ENCODE assay signal across 20 mouse cellular contexts in genomic region chr19:47898472-47899079, GRCm38 (mm10). TPM values are rescaled to one million over a fixed set of nuclear protein-coding genes. Genes with fewer than 3 reads are reported as not detected.
A peak's percentile ranks its signal among the peaks of the same experiment; 100 is the strongest.
DNase-seq lines count a peak whose midpoint lies in the region; ATAC-seq lines count a peak whose summit lies in the region.
"Had no signal": no experiment of that assay in that cellular context is flagged by ENCODE, and none has a peak within 500 bp of the region (broad histone marks: within the 10 kb centered on the region; RNA-seq: fewer than 3 reads in every experiment).

No protein-coding gene starts in this region.

- ATAC-seq in megakaryocyte, adult 5-6 weeks (ENCODE audit: poor library complexity, severe bottlenecking): peak; percentile 75
- ATAC-seq: forebrain, embryonic 16.5 days had no signal

- peak; percentile 52 for DNase-seq in CD4-positive, CD25-positive, alpha-beta regulatory T cell, adult 2 months (ENCODE audit: low read depth, low spot score)
- DNase-seq in c-Kit-positive CD71-positive TER-119-negative erythroid progenitor cells, embryonic 14.5 days (ENCODE audit: low read depth): peak; percentile 72
- DNase-seq in liver: peak; percentile 44
- DNase-seq in lung, postnatal 25 days (ENCODE audit: low spot score): no peak
- no peak for DNase-seq in testis, postnatal 14 days (ENCODE audit: low spot score)
- DNase-seq in kidney, postnatal 10 days: no peak
- DNase-seq: adrenal gland, adult 2 months; B cell, adult 2 months; cerebellum, adult 11-12 months; gastrocnemius, adult 2 months; heart, adult 2 months; kidney, adult 2 months; kidney, postnatal 4 days; lung, postnatal 14 days; right cerebral cortex, postnatal 25 days; thymus, adult 18-20 months had no signal

RNA-seq across cellular contexts. Expression of gene Cfap43, which starts 20.5 kb away (rescaled TPM):
- total RNA-seq in megakaryocyte, adult 5-6 weeks (2015): 0.18 and 0.32 TPM in 2 replicates
- total RNA-seq in megakaryocyte, adult 5-6 weeks (2017): not detected in 2 replicates
- total RNA-seq: adrenal gland, adult 2 months; heart, adult 2 months; liver, adult 2 months had no signal

RNA-seq across cellular contexts. Expression of gene Itprip, which starts 20.5 kb away (rescaled TPM):
- total RNA-seq in megakaryocyte, adult 5-6 weeks (2015): 14.8 and 18.9 TPM in 2 replicates
- total RNA-seq in megakaryocyte, adult 5-6 weeks (2017): 28.4 and 28.9 TPM in 2 replicates

RNA-seq across cellular contexts. Expression of gene Gsto2, which starts 33.2 kb away (rescaled TPM):
- not detected in 2 replicates for total RNA-seq in megakaryocyte, adult 5-6 weeks (2015)
- not detected in 2 replicates for total RNA-seq in megakaryocyte, adult 5-6 weeks (2017)

RNA-seq across cellular contexts. Expression of gene Cfap58, which starts 38.9 kb away (rescaled TPM):
- not detected in 2 replicates for total RNA-seq in megakaryocyte, adult 5-6 weeks (2015)
- not detected in 2 replicates for total RNA-seq in megakaryocyte, adult 5-6 weeks (2017)
- total RNA-seq: adrenal gland, adult 2 months; ES-E14; gastrocnemius, adult 2 months; liver, adult 2 months had no signal

RNA-seq across cellular contexts. Expression of gene Gsto1, which starts 43.8 kb away (rescaled TPM):
- 159 and 168 TPM in 2 replicates for total RNA-seq in megakaryocyte, adult 5-6 weeks (2015)
- 75.9 and 92.0 TPM in 2 replicates for total RNA-seq in megakaryocyte, adult 5-6 weeks (2017)

Comparison
In these comparisons a context has a peak if more than half of its experiments do, and no peak if none do; other contexts are left out.
1. DNase-seq: peak in CD4-positive, CD25-positive, alpha-beta regulatory T cell, adult 2 months (single experiment), c-Kit-positive CD71-positive TER-119-negative erythroid progenitor cells, embryonic 14.5 days (single experiment) and liver (single experiment); none in lung, postnatal 25 days (single experiment), testis, postnatal 14 days (single experiment) and kidney, postnatal 10 days (single experiment).